Mouse (Mus musculus) CH12.LX (cell line): ENCODE results near the gene Narf.

Experiments used
- CTCF ChIP-seq, 2 experiments: IDR thresholded peaks in 1 of 2; conservative IDR thresholded peaks in 1 of 2; 2 replicates each; pipeline ENCODE4 v1.5.1; 2011 to 2012; ENCODE audit warnings: low read depth in 2 of 2, low read length in 2 of 2, improper control_type of control experiment in 1 of 2, inconsistent platforms in 1 of 2, mild to moderate bottlenecking in 1 of 2, moderate library complexity in 1 of 2
- POLR2A ChIP-seq: IDR thresholded peaks from 2 replicates; pipeline ENCODE4 v1.6.1; 2011; ENCODE audit warnings: low read depth, mild to moderate bottlenecking, improper control_type of control experiment, low read length
- ZC3H11A ChIP-seq: IDR thresholded peaks from 2 replicates; pipeline ENCODE4 v1.6.1; 2012; ENCODE audit warnings: low read depth, mild to moderate bottlenecking, inconsistent platforms, low read length, improper control_type of control experiment

DNA sequence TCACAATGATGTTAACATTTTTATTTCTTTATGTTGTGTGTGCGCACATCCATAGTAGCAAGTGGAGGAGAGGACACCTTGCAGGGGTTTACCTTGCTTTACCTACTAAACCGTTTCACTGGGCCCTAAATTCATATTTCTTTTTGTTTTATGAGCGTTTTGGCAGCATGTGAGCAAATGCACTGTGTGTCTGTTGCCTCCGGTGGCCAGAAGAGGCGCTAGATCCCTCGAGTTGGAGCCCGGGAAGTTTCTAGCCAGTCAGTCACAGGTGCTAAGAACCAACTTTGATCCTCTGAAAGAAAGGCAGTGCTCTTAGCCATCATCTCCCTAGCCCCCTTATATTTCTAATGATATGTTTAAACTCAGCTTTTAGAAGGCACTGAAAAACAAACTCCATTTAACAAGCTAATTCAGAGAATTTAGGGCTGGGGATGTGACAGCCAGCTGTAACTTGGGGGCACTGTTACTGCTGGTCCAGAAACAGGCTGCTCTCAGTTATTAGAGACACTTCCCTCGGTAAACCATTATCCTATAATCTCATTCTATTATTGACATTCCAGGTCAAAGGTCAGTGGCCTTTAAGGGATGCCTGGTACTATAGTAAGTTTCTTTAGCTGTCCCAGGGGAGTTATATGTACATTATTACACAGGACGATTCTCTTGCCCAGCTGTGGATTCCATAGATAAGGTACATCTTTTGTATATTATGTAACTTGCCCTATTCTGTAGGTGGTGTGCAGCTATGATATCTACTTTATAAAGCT lies 1.4 kb upstream of the Narf start:
- TF ChIP-seq POLR2A = peak; percentile 49
- peak; percentile 85 to 88 for TF ChIP-seq CTCF (conservative IDR thresholded peaks at IDR 0.05 in 1 of 2, IDR thresholded peaks at IDR 0.05 in 1 of 2; ENCODE audit: low read depth in 2 of 2, low read length in 2 of 2)
- TF ChIP-seq ZC3H11A = no peak
